Mouse (Mus musculus): Measurements from ENCODE around the gene Nrros. TPM values are rescaled to one million over a fixed set of nuclear protein-coding genes. Genes with fewer than 3 reads are reported as not detected.

Gene Nrros
- total and polyA plus RNA-seq, 3 experiments: 55.9 to 59.8 TPM; not detected in 1

- 0 out of 2 replicates have a peak, but pooled peaks have one; percentile 27 for TF ChIP-seq ZKSCAN1 (IDR thresholded peaks at IDR 0.05; ENCODE audit: low read depth, low read length)
- TF ChIP-seq POLR2AphosphoS5 (IDR thresholded peaks at IDR 0.05; ENCODE audit: borderline replicate concordance, low read depth, low read length): no peak
- TF ChIP-seq GATA1 (IDR thresholded peaks at IDR 0.05; ENCODE audit: low read depth, low read length): peak; percentile 45; the same call in 1 of the 2 replicates
- TF ChIP-seq NELFE (IDR thresholded peaks at IDR 0.05; ENCODE audit: low read depth, low read length): peak; percentile 55; the same call in 1 of the 2 replicates
- peak; percentile 95 for TF ChIP-seq MYC (IDR thresholded peaks at IDR 0.05; ENCODE audit: low read depth, low read length)
- peak; percentile 70 for TF ChIP-seq MAX (IDR thresholded peaks at IDR 0.05; ENCODE audit: low read length)
- peak; percentile 76 for TF ChIP-seq RCOR1 (IDR thresholded peaks at IDR 0.05; ENCODE audit: low read depth, low read length)
- TF ChIP-seq MEF2A (IDR thresholded peaks at IDR 0.05; ENCODE audit: extremely low read depth, insufficient replicate concordance, low read depth, low read length, poor library complexity, severe bottlenecking): no peak
- no peak for TF ChIP-seq CHD2 (IDR thresholded peaks at IDR 0.05; ENCODE audit: low read length)
Measured at GRCm38 (mm10) chr16:32113541-32114218, 51.7 kb downstream of the Nrros start (continued).

- DNase-seq (ENCODE audit: low read depth, low spot score): peak; percentile 55
- Histone ChIP-seq H3K27me3 (ENCODE audit: control insufficient read depth in 1 of 2, insufficient read depth in 2 of 2, low read length in 2 of 2) (no peaks in the 10 kb centered on the region), H3K36me3 (ENCODE audit: control insufficient read depth in 1 of 2, insufficient read depth in 2 of 2, low read length in 2 of 2) (peaks cover 0 to 18% of the 10 kb centered on the region in 2 experiments; a peak in 2 of 4 replicates), H3K9ac (ENCODE audit: control insufficient read depth, low read depth, low read length, poor library complexity, severe bottlenecking) (no peak overlapping the region), H3K4me1 (ENCODE audit: control insufficient read depth in 1 of 2, insufficient read depth in 2 of 2, low read length in 2 of 2) (peaks cover 2 to 26% of the 10 kb centered on the region in 2 experiments), H3K79me2 (ENCODE audit: control insufficient read depth, insufficient read depth, low read length, poor library complexity) (no peaks in the 10 kb centered on the region), H3K27ac (ENCODE audit: control insufficient read depth, low read depth, low read length) (no peak overlapping the region), H3K9me3 (replicated peaks; ENCODE audit: insufficient read depth, low read length) (no peaks in the 10 kb centered on the region), H3K4me3 (ENCODE audit: control insufficient read depth in 1 of 2, insufficient read depth in 1 of 2, low read depth in 2 of 2, low read length in 2 of 2) (no peak overlapping the region)
- TF ChIP-seq ZC3H11A (IDR thresholded peaks at IDR 0.05; ENCODE audit: low read depth, low read length) (peak; percentile 8; the same call in 1 of the 2 replicates), SMC3 (IDR thresholded peaks at IDR 0.05; ENCODE audit: low read depth, low read length) (peak; percentile 39), GABPA (IDR thresholded peaks at IDR 0.05; ENCODE audit: low read depth, low read length) (no peak), CTCF (IDR thresholded peaks at IDR 0.05 in 2 of 3, conservative IDR thresholded peaks at IDR 0.05 in 1 of 3; ENCODE audit: control insufficient read depth in 1 of 3, insufficient read depth in 1 of 3, low read depth in 2 of 3, low read length in 3 of 3, poor library complexity in 1 of 3, severe bottlenecking in 1 of 3) (peak in 2 of 3 experiments; percentile 2 to 50; a peak in 2 of 6 replicates), MAX (IDR thresholded peaks at IDR 0.05; ENCODE audit: low read length) (0 out of 2 replicates have a peak, but pooled peaks have one; percentile 27), RAD21 (IDR thresholded peaks at IDR 0.05; ENCODE audit: low read depth, low read length) (peak; percentile 46), CHD1 (IDR thresholded peaks at IDR 0.05; ENCODE audit: low read depth, low read length) (no peak), GATA1 (IDR thresholded peaks at IDR 0.05; ENCODE audit: low read depth, low read length) (no peak), MXI1 (IDR thresholded peaks at IDR 0.05; ENCODE audit: low read depth, low read length) (peak; percentile 23; the same call in 1 of the 2 replicates), NRF1 (IDR thresholded peaks at IDR 0.05; ENCODE audit: insufficient read depth, low read depth, low read length, poor library complexity, severe bottlenecking) (no peak)
Measured at GRCm38 (mm10) chr16:32110951-32111699, 54.3 kb downstream of the Nrros start.
